Mouse (Mus musculus): ENCODE data around the gene Hmcn2. TPM values are rescaled to one million over a fixed set of nuclear protein-coding genes. Genes with fewer than 3 reads are reported as not detected.

The Hmcn2 gene
- polyA plus RNA-seq, 1 experiment from 2014 or later, result 0.47 TPM

DNA sequence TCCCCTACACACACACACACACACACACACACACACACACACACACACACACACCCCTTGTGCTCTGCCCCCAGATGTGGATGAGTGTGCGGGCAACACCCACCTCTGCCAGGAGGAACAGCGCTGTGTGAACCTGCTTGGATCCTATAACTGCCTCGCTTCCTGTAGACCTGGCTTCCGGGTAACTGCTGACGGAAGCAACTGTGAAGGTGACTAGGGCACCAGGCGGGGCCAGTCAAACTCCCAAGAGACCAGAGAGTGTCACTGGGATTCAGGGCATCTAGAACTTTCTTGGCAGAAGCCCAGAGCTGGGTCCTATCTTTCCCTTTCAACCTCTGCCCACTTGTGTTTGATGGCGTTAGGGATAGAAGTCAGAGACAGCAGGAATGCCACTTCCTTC, 141.2 kb downstream of the Hmcn2 start:
- no peak overlapping the region for H3K4me2 ChIP-seq (replicated peaks)
- no peaks in the 10 kb centered on the region for H3K36me3 ChIP-seq
- peaks cover 15% of the 10 kb centered on the region for H3K27me3 ChIP-seq
- H3K9me3 ChIP-seq (replicated peaks), result no peaks in the 10 kb centered on the region
- no peak for ATAC-seq (ENCODE audit: insufficient number of reproducible peaks, low FRiP score, low TSS enrichment, low read depth)
- peaks cover 61% of the 10 kb centered on the region for H3K4me1 ChIP-seq
- H3K9ac ChIP-seq, result no peak overlapping the region
- no peak overlapping the region for H3K27ac ChIP-seq (replicated peaks)
- no peak overlapping the region for H3K4me3 ChIP-seq (replicated peaks)
- WGBS, result 78% methylated on average over 7 of the region's 7 CpGs

- Histone ChIP-seq H3K9me3 (replicated peaks) (no peaks in the 10 kb centered on the region), H3K4me3 (replicated peaks) (no peak overlapping the region), H3K36me3 (no peaks in the 10 kb centered on the region), H3K27me3 (peaks cover 22% of the 10 kb centered on the region), H3K4me1 (peaks cover 33% of the 10 kb centered on the region), H3K9ac (no peak overlapping the region), H3K27ac (replicated peaks) (0 out of 2 replicates have a peak overlapping the region, but pooled peaks have one; percentile 29), H3K4me2 (replicated peaks) (no peak overlapping the region)
- 45% methylated on average over 5 of the region's 5 CpGs for WGBS
- ATAC-seq (ENCODE audit: insufficient number of reproducible peaks, low FRiP score, low TSS enrichment, low read depth), result no peak
Measured at GRCm38 (mm10) chr2:31458460-31458859, 144.2 kb downstream of the Hmcn2 start.

- 31% methylated on average over 16 of the region's 16 CpGs for WGBS
- Histone ChIP-seq H3K27me3 (peaks cover 29% of the 10 kb centered on the region), H3K4me3 (replicated peaks) (peak overlapping the region; percentile 45), H3K9ac (no peak overlapping the region), H3K36me3 (no peaks in the 10 kb centered on the region), H3K9me3 (replicated peaks) (no peaks in the 10 kb centered on the region), H3K27ac (replicated peaks) (0 out of 2 replicates have a peak overlapping the region, but pooled peaks have one; percentile 29), H3K4me1 (peaks cover 25% of the 10 kb centered on the region), H3K4me2 (replicated peaks) (peak overlapping the region; percentile 83)
- no peak for ATAC-seq (ENCODE audit: insufficient number of reproducible peaks, low FRiP score, low TSS enrichment, low read depth)
Measured at GRCm38 (mm10) chr2:31458989-31459936, 145.0 kb downstream of the Hmcn2 start.

- peak; percentile 36; the same call in 1 of the 2 replicates for ATAC-seq (ENCODE audit: insufficient number of reproducible peaks, low FRiP score, low TSS enrichment, low read depth)
- H3K27ac ChIP-seq (replicated peaks), result 0 out of 2 replicates have a peak overlapping the region, but pooled peaks have one; percentile 3
- H3K9ac ChIP-seq, result no peak overlapping the region; the same call in 1 of the 2 replicates
- H3K4me3 ChIP-seq (replicated peaks), result peak overlapping the region; percentile 45
- peaks cover 29% of the 10 kb centered on the region for H3K27me3 ChIP-seq
- peaks cover 17% of the 10 kb centered on the region for H3K4me1 ChIP-seq
- no peaks in the 10 kb centered on the region for H3K36me3 ChIP-seq
- H3K9me3 ChIP-seq (replicated peaks), result no peaks in the 10 kb centered on the region
- under 1% methylated on average over 48 of the region's 48 CpGs for WGBS
- H3K4me2 ChIP-seq (replicated peaks), result peak overlapping the region; percentile 83
Measured at GRCm38 (mm10) chr2:31460025-31460571, 145.9 kb downstream of the Hmcn2 start.

GRCm38 (mm10) chr2:31460920-31461319, 146.7 kb downstream of the Hmcn2 start:
- Histone ChIP-seq H3K4me1 (peaks cover 16% of the 10 kb centered on the region), H3K36me3 (no peaks in the 10 kb centered on the region), H3K4me3 (replicated peaks) (no peak overlapping the region), H3K4me2 (replicated peaks) (no peak overlapping the region), H3K9me3 (replicated peaks) (no peaks in the 10 kb centered on the region), H3K27ac (replicated peaks) (no peak overlapping the region), H3K27me3 (peaks cover 29% of the 10 kb centered on the region), H3K9ac (no peak overlapping the region)
- WGBS, result 83% methylated on average over 7 of the region's 7 CpGs
- ATAC-seq (ENCODE audit: insufficient number of reproducible peaks, low FRiP score, low TSS enrichment, low read depth), result no peak

DNA sequence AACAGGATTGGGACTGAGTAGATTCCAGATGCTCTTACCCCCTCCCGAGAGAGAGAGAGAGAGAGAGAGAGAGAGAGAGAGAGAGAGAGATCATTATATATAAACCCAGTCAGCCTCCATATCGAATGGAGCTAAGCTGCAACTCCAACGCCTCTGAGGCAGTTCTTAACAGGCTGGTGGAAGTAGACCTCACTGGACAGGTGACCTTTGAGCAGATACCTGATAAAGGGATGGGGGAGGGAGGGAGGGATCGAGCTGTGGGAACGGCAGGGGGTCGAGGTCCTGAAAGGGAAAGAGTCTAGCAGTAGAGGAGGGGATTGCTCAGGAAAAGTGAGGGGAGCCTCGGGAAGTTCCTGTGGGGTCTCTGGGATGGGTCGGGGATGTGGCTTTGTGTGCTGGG, 147.8 kb downstream of the Hmcn2 start:
- peaks cover 16% of the 10 kb centered on the region for H3K4me1 ChIP-seq
- no peak overlapping the region for H3K27ac ChIP-seq (replicated peaks)
- H3K4me3 ChIP-seq (replicated peaks), result no peak overlapping the region
- no peak overlapping the region for H3K4me2 ChIP-seq (replicated peaks)
- H3K36me3 ChIP-seq, result no peaks in the 10 kb centered on the region
- no peaks in the 10 kb centered on the region for H3K9me3 ChIP-seq (replicated peaks)
- H3K9ac ChIP-seq, result no peak overlapping the region
- H3K27me3 ChIP-seq, result peaks cover 29% of the 10 kb centered on the region
- 35% methylated on average over 8 of the region's 8 CpGs for WGBS
- no peak for ATAC-seq (ENCODE audit: insufficient number of reproducible peaks, low FRiP score, low TSS enrichment, low read depth)

DNA sequence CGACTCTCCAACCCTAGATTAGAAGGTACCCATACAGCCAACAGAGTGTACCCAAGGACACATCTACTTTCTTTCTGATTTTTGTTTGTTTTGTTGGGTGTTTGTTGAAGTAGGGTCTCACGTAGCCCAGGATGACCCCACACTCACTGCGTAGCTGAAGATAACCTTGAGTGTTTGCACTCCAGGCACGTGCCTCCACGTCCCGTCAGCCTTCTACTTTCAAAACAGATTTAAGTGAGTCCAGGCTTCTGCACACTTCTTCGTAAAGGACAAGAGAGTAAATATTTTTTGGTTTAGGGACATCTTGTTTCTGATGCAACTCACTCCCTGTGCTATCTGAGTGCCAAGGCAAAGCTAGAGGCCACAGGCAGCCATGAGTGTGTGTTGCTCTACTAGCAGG, 149.0 kb downstream of the Hmcn2 start:
- H3K27me3 ChIP-seq, result peaks cover 29% of the 10 kb centered on the region
- H3K4me3 ChIP-seq (replicated peaks), result no peak overlapping the region
- H3K4me1 ChIP-seq, result peaks cover 16% of the 10 kb centered on the region
- no peak for ATAC-seq (ENCODE audit: insufficient number of reproducible peaks, low FRiP score, low TSS enrichment, low read depth)
- H3K27ac ChIP-seq (replicated peaks), result no peak overlapping the region
- no peak overlapping the region for H3K9ac ChIP-seq
- no peak overlapping the region for H3K4me2 ChIP-seq (replicated peaks)
- 72% methylated on average over 7 of the region's 7 CpGs for WGBS
- no peaks in the 10 kb centered on the region for H3K9me3 ChIP-seq (replicated peaks)
- no peaks in the 10 kb centered on the region for H3K36me3 ChIP-seq

DNA sequence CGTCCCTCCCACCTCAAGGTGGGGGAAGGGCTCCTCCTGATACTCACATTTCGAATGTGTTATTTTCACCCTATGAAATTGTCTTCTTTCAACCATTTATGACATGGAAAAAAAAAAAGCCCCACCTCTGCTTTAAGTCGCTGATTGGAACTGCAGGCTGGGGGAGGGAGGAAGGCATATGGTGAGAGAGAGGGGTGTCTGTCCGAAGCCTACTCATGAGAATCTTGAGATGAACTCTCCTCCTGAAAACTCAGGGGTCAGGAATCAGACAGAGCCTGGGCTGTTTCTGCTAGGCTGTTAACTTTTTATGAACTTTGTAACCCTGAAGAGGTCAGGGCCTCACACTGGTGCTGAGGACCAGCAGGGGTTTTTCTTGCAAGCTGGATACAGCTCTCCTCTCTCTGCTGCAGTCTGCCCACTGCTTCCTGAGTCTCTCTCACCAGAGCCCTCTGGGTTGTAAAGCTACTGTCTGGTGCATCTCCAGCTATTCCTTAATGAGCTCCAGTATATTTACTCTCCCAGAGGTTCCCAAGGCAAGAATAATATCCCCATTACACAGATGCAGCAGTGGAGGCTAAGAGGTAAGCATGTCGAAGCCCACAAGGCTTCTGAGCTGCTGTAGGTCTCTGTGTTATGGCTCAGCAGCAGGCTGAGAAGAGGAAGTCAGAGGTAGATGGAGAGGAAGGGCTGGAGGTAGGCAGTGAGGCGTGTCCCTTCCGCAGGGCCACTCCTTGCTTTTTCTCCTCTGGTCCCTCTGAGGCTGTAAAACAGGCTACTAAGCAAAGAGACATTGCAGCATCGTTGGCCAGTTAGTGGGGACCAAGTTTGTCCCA, 149.7 kb downstream of the Hmcn2 start:
- no peak for ATAC-seq (ENCODE audit: insufficient number of reproducible peaks, low FRiP score, low TSS enrichment, low read depth)
- H3K9ac ChIP-seq, result no peak overlapping the region
- no peak overlapping the region for H3K4me2 ChIP-seq (replicated peaks)
- no peaks in the 10 kb centered on the region for H3K9me3 ChIP-seq (replicated peaks)
- H3K4me3 ChIP-seq (replicated peaks), result no peak overlapping the region
- H3K27ac ChIP-seq (replicated peaks), result no peak overlapping the region
- peaks cover 16% of the 10 kb centered on the region for H3K4me1 ChIP-seq
- H3K27me3 ChIP-seq, result peaks cover 29% of the 10 kb centered on the region
- 43% methylated on average over 8 of the region's 8 CpGs for WGBS
- H3K36me3 ChIP-seq, result no peaks in the 10 kb centered on the region

- no peak overlapping the region for H3K4me2 ChIP-seq (replicated peaks)
- peaks cover 14% of the 10 kb centered on the region for H3K4me1 ChIP-seq
- ATAC-seq (ENCODE audit: insufficient number of reproducible peaks, low FRiP score, low TSS enrichment, low read depth), result no peak
- no peaks in the 10 kb centered on the region for H3K36me3 ChIP-seq
- no peaks in the 10 kb centered on the region for H3K9me3 ChIP-seq (replicated peaks)
- H3K9ac ChIP-seq, result no peak overlapping the region
- H3K27me3 ChIP-seq, result peaks cover 34% of the 10 kb centered on the region
- no peak overlapping the region for H3K27ac ChIP-seq (replicated peaks)
- H3K4me3 ChIP-seq (replicated peaks), result no peak overlapping the region
- 78% methylated on average over 6 of the region's 6 CpGs for WGBS
Measured at GRCm38 (mm10) chr2:31464529-31464910, 150.3 kb downstream of the Hmcn2 start.

GRCm38 (mm10) chr2:31467457-31467856, 153.2 kb downstream of the Hmcn2 start:
- Histone ChIP-seq H3K4me1 (peaks cover 22% of the 10 kb centered on the region), H3K9me3 (replicated peaks) (no peaks in the 10 kb centered on the region), H3K27me3 (peaks cover 26% of the 10 kb centered on the region; the same call in 1 of the 2 replicates), H3K27ac (replicated peaks) (no peak overlapping the region), H3K4me3 (replicated peaks) (no peak overlapping the region), H3K36me3 (no peaks in the 10 kb centered on the region), H3K9ac (no peak overlapping the region), H3K4me2 (replicated peaks) (no peak overlapping the region)
- 75% methylated on average over 1 of the region's 1 CpGs for WGBS
- no peak for ATAC-seq (ENCODE audit: insufficient number of reproducible peaks, low FRiP score, low TSS enrichment, low read depth)

- Histone ChIP-seq H3K4me1 (peaks cover 22% of the 10 kb centered on the region), H3K9me3 (replicated peaks) (no peaks in the 10 kb centered on the region), H3K4me3 (replicated peaks) (no peak overlapping the region), H3K9ac (no peak overlapping the region), H3K4me2 (replicated peaks) (no peak overlapping the region), H3K27ac (replicated peaks) (no peak overlapping the region), H3K27me3 (peaks cover 23% of the 10 kb centered on the region; the same call in 1 of the 2 replicates), H3K36me3 (no peaks in the 10 kb centered on the region)
- no peak for ATAC-seq (ENCODE audit: insufficient number of reproducible peaks, low FRiP score, low TSS enrichment, low read depth)
- WGBS, result 74% methylated on average over 7 of the region's 7 CpGs
Measured at GRCm38 (mm10) chr2:31468857-31469256, 154.6 kb downstream of the Hmcn2 start.
